Mouse (Mus musculus): ENCODE measurements around the gene Cpsf2. TPM values are rescaled to one million over a fixed set of nuclear protein-coding genes. Genes with fewer than 3 reads are reported as not detected.

Cpsf2 gene
- polyA plus RNA-seq, 1 experiment, result 4.4 TPM

DNA sequence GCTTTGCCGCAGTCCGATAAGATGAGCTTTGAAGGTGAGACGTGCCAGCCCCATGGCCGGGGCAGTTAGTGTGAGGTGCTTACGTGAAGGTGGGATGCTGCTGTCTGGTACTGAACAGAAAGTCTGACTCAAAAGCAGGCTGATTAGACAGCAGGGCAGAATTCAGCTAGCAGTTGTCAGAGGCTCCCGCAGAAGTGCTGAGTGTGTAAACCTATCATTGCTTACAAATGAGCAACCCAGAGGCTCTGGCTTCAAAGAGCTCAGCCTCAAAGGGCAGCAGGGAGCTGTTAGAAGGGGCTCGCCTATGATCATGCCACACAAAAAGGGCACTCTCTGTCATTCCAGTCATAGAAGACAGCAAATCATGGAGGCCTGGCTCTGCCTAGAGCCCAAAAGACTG, 66.5 kb downstream of the Cpsf2 start:
- peaks cover 37% of the 10 kb centered on the region for H3K4me1 ChIP-seq
- no peaks in the 10 kb centered on the region for H3K36me3 ChIP-seq (replicated peaks; ENCODE audit: low read length)
- no peak overlapping the region for H3K4me3 ChIP-seq (replicated peaks)
- TF ChIP-seq FLI1 (IDR thresholded peaks at IDR 0.05; ENCODE audit: low read length), result no peak
- H3K27me3 ChIP-seq (replicated peaks), result peaks cover 20% of the 10 kb centered on the region
- peaks cover 8% of the 10 kb centered on the region; the same call in 1 of the 2 replicates for H3K9me3 ChIP-seq

- TF ChIP-seq FLI1 (IDR thresholded peaks at IDR 0.05; ENCODE audit: low read length), result no peak
- no peak for TF ChIP-seq GATA1 (IDR thresholded peaks at IDR 0.05; ENCODE audit: borderline replicate concordance, low read length)
- no peaks in the 10 kb centered on the region for H3K36me3 ChIP-seq (replicated peaks; ENCODE audit: low read length)
- peaks cover 29% of the 10 kb centered on the region for H3K4me1 ChIP-seq
- H3K27me3 ChIP-seq (replicated peaks), result peaks cover 20% of the 10 kb centered on the region
- peaks cover 19% of the 10 kb centered on the region for H3K9me3 ChIP-seq
- no peak overlapping the region for H3K4me3 ChIP-seq (replicated peaks)
Observed at GRCm38 (mm10) chr12:102043840-102044239, 68.1 kb downstream of the Cpsf2 start.

DNA sequence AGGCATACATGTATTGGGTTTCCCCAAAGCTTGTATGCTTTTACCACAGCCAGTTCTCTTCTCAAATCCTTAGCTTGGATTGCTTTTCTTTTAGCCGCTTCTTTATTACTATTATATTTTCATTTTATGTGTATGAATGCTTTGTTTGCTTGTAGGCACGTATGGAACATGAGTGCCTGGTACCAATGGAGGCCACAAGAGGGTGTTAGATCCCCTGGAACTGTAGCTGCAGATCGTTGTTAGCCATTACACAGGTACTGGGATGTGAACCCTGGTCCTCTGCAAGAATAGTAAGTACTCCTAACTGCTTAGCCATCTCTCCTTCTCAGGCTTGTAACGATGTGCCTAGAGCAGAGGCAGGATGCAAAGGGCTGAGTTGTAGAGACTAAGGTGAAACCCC, 78.4 kb downstream of the Cpsf2 start:
- Histone ChIP-seq H3K4me3 (replicated peaks) (no peak overlapping the region), H3K27me3 (replicated peaks) (peaks cover 9% of the 10 kb centered on the region), H3K9me3 (peaks cover 10% of the 10 kb centered on the region; the same call in 1 of the 2 replicates), H3K36me3 (replicated peaks; ENCODE audit: low read length) (no peaks in the 10 kb centered on the region), H3K4me1 (peaks cover 37% of the 10 kb centered on the region)
- TF ChIP-seq GATA1 (IDR thresholded peaks at IDR 0.05; ENCODE audit: borderline replicate concordance, low read length) (no peak), FLI1 (IDR thresholded peaks at IDR 0.05; ENCODE audit: low read length) (no peak)

DNA sequence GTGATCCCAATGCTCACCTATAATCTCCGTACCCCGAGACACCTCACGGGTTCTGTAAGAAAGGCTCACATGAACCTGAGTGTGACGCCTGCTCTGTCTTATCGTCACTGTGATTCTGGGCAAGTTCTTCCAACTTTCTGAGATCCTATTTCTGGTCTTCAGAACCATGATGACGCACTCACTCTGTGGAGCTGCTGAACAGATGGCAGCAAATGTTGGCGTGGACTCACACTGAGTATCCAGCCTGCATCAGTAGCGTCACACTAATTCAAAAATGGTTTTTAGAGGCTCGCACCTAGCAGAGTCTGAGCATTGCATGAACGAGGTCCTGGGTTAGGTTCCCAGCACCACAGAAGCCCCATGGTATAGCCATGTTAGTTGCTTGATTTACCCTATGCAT, 80.0 kb downstream of the Cpsf2 start:
- H3K9me3 ChIP-seq, result peaks cover 10% of the 10 kb centered on the region; the same call in 1 of the 2 replicates
- peaks cover 40% of the 10 kb centered on the region for H3K4me1 ChIP-seq
- H3K4me3 ChIP-seq (replicated peaks), result no peak overlapping the region
- H3K27me3 ChIP-seq (replicated peaks), result peaks cover 16% of the 10 kb centered on the region
- no peaks in the 10 kb centered on the region for H3K36me3 ChIP-seq (replicated peaks; ENCODE audit: low read length)
- TF ChIP-seq GATA1 (IDR thresholded peaks at IDR 0.05; ENCODE audit: borderline replicate concordance, low read length) (no peak), FLI1 (IDR thresholded peaks at IDR 0.05; ENCODE audit: low read length) (no peak)

Other genes with a start within 250 kb of the Cpsf2 start
- gene Fbln5, start 156.9 kb upstream of the Cpsf2 start, polyA plus RNA-seq (2012; ENCODE audit: insufficient read depth, low replicate concordance), result not detected in 2 replicates
- gene Trip11, start 62.7 kb upstream of the Cpsf2 start, polyA plus RNA-seq (2012; ENCODE audit: insufficient read depth, low replicate concordance), result 0.22 TPM in 1 of 2 replicates, not detected in the other
- gene Atxn3, start 17.7 kb upstream of the Cpsf2 start, polyA plus RNA-seq (2012; ENCODE audit: insufficient read depth, low replicate concordance), result 0.38 TPM in 1 of 2 replicates, not detected in the other
- gene Slc24a4, start 152.7 kb downstream of the Cpsf2 start, polyA plus RNA-seq (2012; ENCODE audit: insufficient read depth, low replicate concordance), result 0.04 TPM in 1 of 2 replicates, not detected in the other

Data from megakaryocyte, embryonic 14.5 days (primary cell).